Mouse (Mus musculus) liver, embryonic 14.5 days (tissue): ENCODE results near the gene Mtmr10.

Experiments used
- CTCF ChIP-seq: IDR thresholded peaks from 2 replicates; pipeline ENCODE4 v1.5.1; 2016; ENCODE audit warnings: antibody characterized with exemption, low read depth, control low read depth
- EP300 ChIP-seq: IDR thresholded peaks from 2 replicates; pipeline ENCODE4 v1.6.1; 2016; ENCODE audit warnings: antibody characterized with exemption, low read depth

DNA sequence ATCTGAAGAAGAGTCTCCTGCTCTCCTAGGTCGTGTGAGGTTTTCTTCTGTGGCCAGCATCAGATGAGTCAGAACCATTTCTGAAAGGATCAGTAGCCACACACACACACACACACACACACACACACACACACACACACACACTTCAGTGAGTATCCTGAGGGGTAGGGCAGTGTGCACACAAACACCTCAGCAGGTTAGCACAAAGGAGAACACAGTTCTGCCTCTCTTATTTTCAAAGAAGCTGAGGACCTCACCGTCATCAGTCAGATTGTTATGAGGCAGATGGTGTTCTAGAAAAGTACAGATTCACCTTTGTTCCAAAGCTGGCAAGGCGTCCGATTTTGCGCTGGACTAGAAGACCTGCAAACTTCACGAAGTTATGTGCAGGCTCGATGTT is 22.8 kb downstream of the Mtmr10 start:
- TF ChIP-seq CTCF (no peak), EP300 (no peak)
